Mouse (Mus musculus) ovary, postnatal 14 days (tissue): Measurements from ENCODE around the gene Sprr2a1.
"Not testable (repeated sequence)": the region's sequence is repeated elsewhere in the genome, so short reads cannot be mapped to it uniquely, and the experiment has no call there.

Source experiments
- DNase-seq: peaks from one replicate; pipeline ENCODE4 v3.0.0; 2022; ENCODE audit warnings: low spot score

Sprr2a1 gene

GRCm38 (mm10) chr3:92215569-92215968 is at the start of gene Sprr2a1, which contains the start of gene Sprr2a2:
Gene Sprr2a1 (plus strand): TSS chr3:92215799.
Gene Sprr2a2 (plus strand): TSS chr3:92215920.
- DNase-seq: not testable (repeated sequence)

- DNase-seq: no peak
Observed at GRCm38 (mm10) chr3:92169847-92170246, 45.8 kb upstream of the Sprr2a1 start.

GRCm38 (mm10) chr3:92176880-92177279 is 38.7 kb upstream of the Sprr2a1 start:
- no peak for DNase-seq

GRCm38 (mm10) chr3:92195512-92196200 is 19.9 kb upstream of the Sprr2a1 start:
- DNase-seq: no peak

GRCm38 (mm10) chr3:92211133-92211925 is 4.3 kb upstream of the Sprr2a1 start:
- DNase-seq: not testable (repeated sequence)

- DNase-seq: not testable (repeated sequence)
Observed at GRCm38 (mm10) chr3:92212059-92212458, 3.5 kb upstream of the Sprr2a1 start.

- DNase-seq: not testable (repeated sequence)
Observed at GRCm38 (mm10) chr3:92213651-92214050, 1.9 kb upstream of the Sprr2a1 start.

- not testable (repeated sequence) for DNase-seq
Observed at GRCm38 (mm10) chr3:92219031-92219430, 3.4 kb downstream of the Sprr2a1 start.

- DNase-seq: not testable (repeated sequence)
Observed at GRCm38 (mm10) chr3:92223708-92224107, 8.1 kb downstream of the Sprr2a1 start.

GRCm38 (mm10) chr3:92227410-92227809 is 11.8 kb downstream of the Sprr2a1 start:
- not testable (repeated sequence) for DNase-seq

GRCm38 (mm10) chr3:92236463-92237189 is 21.0 kb downstream of the Sprr2a1 start:
- DNase-seq: not testable (repeated sequence)

GRCm38 (mm10) chr3:92238736-92239135 is 23.1 kb downstream of the Sprr2a1 start:
- DNase-seq: not testable (repeated sequence)

- DNase-seq: not testable (repeated sequence)
Observed at GRCm38 (mm10) chr3:92239197-92239596, 23.6 kb downstream of the Sprr2a1 start.

- not testable (repeated sequence) for DNase-seq
Observed at GRCm38 (mm10) chr3:92244833-92245232, 29.2 kb downstream of the Sprr2a1 start.

GRCm38 (mm10) chr3:92246245-92246644 is 30.6 kb downstream of the Sprr2a1 start:
- not testable (repeated sequence) for DNase-seq

- DNase-seq: not testable (repeated sequence)
Observed at GRCm38 (mm10) chr3:92248494-92248893, 32.9 kb downstream of the Sprr2a1 start.

GRCm38 (mm10) chr3:92250450-92250849 is 34.9 kb downstream of the Sprr2a1 start:
- DNase-seq: not testable (repeated sequence)

GRCm38 (mm10) chr3:92253860-92254259 is 38.3 kb downstream of the Sprr2a1 start:
- not testable (repeated sequence) for DNase-seq

- not testable (repeated sequence) for DNase-seq
Observed at GRCm38 (mm10) chr3:92258526-92258925, 42.9 kb downstream of the Sprr2a1 start.

GRCm38 (mm10) chr3:92263462-92263861 is 47.9 kb downstream of the Sprr2a1 start:
- DNase-seq: not testable (repeated sequence)
